Mouse (Mus musculus): ENCODE measurements around the gene Atp1b2. TPM values are rescaled to one million over a fixed set of nuclear protein-coding genes. Genes with fewer than 3 reads are reported as not detected.

Gene Atp1b2
- polyA plus RNA-seq, 1 experiment from 2014 or later: 12.6 TPM

GRCm38 (mm10) chr11:69575220-69575619, 30.5 kb downstream of the Atp1b2 start:
- Histone ChIP-seq H3K4me3 (replicated peaks) (no peak overlapping the region), H3K27ac (no peak overlapping the region), H3K36me3 (replicated peaks) (peaks cover 48% of the 10 kb centered on the region), H3K9ac (no peak overlapping the region), H3K9me3 (no peaks in the 10 kb centered on the region), H3K27me3 (no peaks in the 10 kb centered on the region), H3K4me2 (no peak overlapping the region), H3K4me1 (peaks cover 41% of the 10 kb centered on the region)
- no peak for ATAC-seq (ENCODE audit: low FRiP score)
- WGBS: 73% methylated on average over 3 of the region's 3 CpGs

- H3K9ac ChIP-seq: no peak overlapping the region
- 86% methylated on average over 8 of the region's 8 CpGs for WGBS
- H3K27me3 ChIP-seq: 0 out of 2 replicates have a peak, but pooled peaks cover 12% of the 10 kb centered on the region
- H3K4me3 ChIP-seq (replicated peaks): no peak overlapping the region
- no peaks in the 10 kb centered on the region for H3K9me3 ChIP-seq
- H3K36me3 ChIP-seq (replicated peaks): peaks cover 74% of the 10 kb centered on the region
- H3K27ac ChIP-seq: 0 out of 2 replicates have a peak overlapping the region, but pooled peaks have one; percentile 50
- H3K4me2 ChIP-seq: no peak overlapping the region
- peaks cover 27% of the 10 kb centered on the region for H3K4me1 ChIP-seq
- ATAC-seq (ENCODE audit: low FRiP score): no peak
Measured at GRCm38 (mm10) chr11:69565131-69565530, 40.6 kb downstream of the Atp1b2 start.

GRCm38 (mm10) chr11:69564391-69564790, 41.4 kb downstream of the Atp1b2 start:
- H3K27ac ChIP-seq: peak overlapping the region; percentile 50; the same call in 1 of the 2 replicates
- H3K27me3 ChIP-seq: 0 out of 2 replicates have a peak, but pooled peaks cover 12% of the 10 kb centered on the region
- H3K4me1 ChIP-seq: peaks cover 33% of the 10 kb centered on the region
- 33% methylated on average over 3 of the region's 3 CpGs for WGBS
- peaks cover 67% of the 10 kb centered on the region for H3K36me3 ChIP-seq (replicated peaks)
- no peaks in the 10 kb centered on the region for H3K9me3 ChIP-seq
- no peak overlapping the region for H3K9ac ChIP-seq
- no peak overlapping the region for H3K4me2 ChIP-seq
- no peak for ATAC-seq (ENCODE audit: low FRiP score)
- H3K4me3 ChIP-seq (replicated peaks): no peak overlapping the region

GRCm38 (mm10) chr11:69563373-69563772, 42.4 kb downstream of the Atp1b2 start:
- peaks cover 62% of the 10 kb centered on the region for H3K36me3 ChIP-seq (replicated peaks)
- H3K9ac ChIP-seq: no peak overlapping the region
- H3K27ac ChIP-seq: no peak overlapping the region
- ATAC-seq (ENCODE audit: low FRiP score): no peak
- 0 out of 2 replicates have a peak, but pooled peaks cover 12% of the 10 kb centered on the region for H3K27me3 ChIP-seq
- peaks cover 43% of the 10 kb centered on the region for H3K4me1 ChIP-seq
- no peak overlapping the region for H3K4me3 ChIP-seq (replicated peaks)
- 89% methylated on average over 13 of the region's 13 CpGs for WGBS
- H3K4me2 ChIP-seq: no peak overlapping the region
- H3K9me3 ChIP-seq: no peaks in the 10 kb centered on the region

GRCm38 (mm10) chr11:69560896-69561854, 44.6 kb downstream of the Atp1b2 start:
- peaks cover 65% of the 10 kb centered on the region for H3K4me1 ChIP-seq
- peak overlapping the region; percentile 97 for H3K4me2 ChIP-seq
- ATAC-seq (ENCODE audit: low FRiP score): peak; percentile 59
- peak overlapping the region; percentile 78; the same call in 1 of the 2 replicates for H3K4me3 ChIP-seq (replicated peaks)
- peaks cover 51% of the 10 kb centered on the region for H3K36me3 ChIP-seq (replicated peaks)
- peak overlapping the region; percentile 96 for H3K9ac ChIP-seq
- WGBS: 15% methylated on average over 16 of the region's 16 CpGs
- 0 out of 2 replicates have a peak, but pooled peaks cover 12% of the 10 kb centered on the region for H3K27me3 ChIP-seq
- H3K9me3 ChIP-seq: no peaks in the 10 kb centered on the region
- H3K27ac ChIP-seq: peak overlapping the region; percentile 90

GRCm38 (mm10) chr11:69559851-69560765, 45.6 kb downstream of the Atp1b2 start, which contains the start of gene Efnb3:
TSS of gene Efnb3 (minus strand) at chr11:69560205.
- Histone ChIP-seq H3K36me3 (replicated peaks) (peaks cover 45% of the 10 kb centered on the region), H3K4me3 (replicated peaks) (peak within 1 kb of the TSS; percentile 78), H3K27me3 (0 out of 2 replicates have a peak, but pooled peaks cover 12% of the 10 kb centered on the region), H3K9ac (peak within 1 kb of the TSS; percentile 96), H3K27ac (peak within 1 kb of the TSS; percentile 90), H3K4me2 (peak within 1 kb of the TSS; percentile 97), H3K4me1 (peaks cover 72% of the 10 kb centered on the region), H3K9me3 (no peaks in the 10 kb centered on the region)
- WGBS: 2% methylated on average over 58 of the region's 59 CpGs
- ATAC-seq (ENCODE audit: low FRiP score): peak; percentile 52

GRCm38 (mm10) chr11:69559183-69559582, 46.6 kb downstream of the Atp1b2 start:
- peak overlapping the region; percentile 90 for H3K27ac ChIP-seq
- ATAC-seq (ENCODE audit: low FRiP score): no peak
- H3K9me3 ChIP-seq: no peaks in the 10 kb centered on the region
- 16% methylated on average over 5 of the region's 5 CpGs for WGBS
- peak overlapping the region; percentile 78 for H3K4me3 ChIP-seq (replicated peaks)
- H3K9ac ChIP-seq: peak overlapping the region; percentile 96
- peaks cover 75% of the 10 kb centered on the region for H3K4me1 ChIP-seq
- peak overlapping the region; percentile 97 for H3K4me2 ChIP-seq
- peaks cover 41% of the 10 kb centered on the region for H3K36me3 ChIP-seq (replicated peaks)
- 0 out of 2 replicates have a peak, but pooled peaks cover 12% of the 10 kb centered on the region for H3K27me3 ChIP-seq

GRCm38 (mm10) chr11:69558756-69559155, 47.0 kb downstream of the Atp1b2 start:
- peaks cover 78% of the 10 kb centered on the region for H3K4me1 ChIP-seq
- peaks cover 37% of the 10 kb centered on the region for H3K36me3 ChIP-seq (replicated peaks)
- ATAC-seq (ENCODE audit: low FRiP score): no peak

GRCm38 (mm10) chr11:69557381-69557958, 48.3 kb downstream of the Atp1b2 start:
- Histone ChIP-seq H3K4me1 (peaks cover 91% of the 10 kb centered on the region), H3K9me3 (no peaks in the 10 kb centered on the region), H3K9ac (peak overlapping the region; percentile 48; the same call in 1 of the 2 replicates), H3K4me3 (replicated peaks) (peak overlapping the region; percentile 78), H3K4me2 (peak overlapping the region; percentile 97), H3K36me3 (replicated peaks) (peaks cover 24% of the 10 kb centered on the region), H3K27ac (peak overlapping the region; percentile 76), H3K27me3 (0 out of 2 replicates have a peak, but pooled peaks cover 7% of the 10 kb centered on the region)
- ATAC-seq (ENCODE audit: low FRiP score): 0 out of 2 replicates have a peak, but pooled peaks have one; percentile 18
- WGBS: 11% methylated on average over 14 of the region's 14 CpGs

More at GRCm38 (mm10) chr11:69558756-69559155, 47.0 kb downstream of the Atp1b2 start:
- 60% methylated on average over 6 of the region's 6 CpGs for WGBS
- Histone ChIP-seq H3K9ac (peak overlapping the region; percentile 96), H3K27ac (no peak overlapping the region), H3K9me3 (no peaks in the 10 kb centered on the region), H3K4me3 (replicated peaks) (peak overlapping the region; percentile 78), H3K4me2 (peak overlapping the region; percentile 97), H3K27me3 (0 out of 2 replicates have a peak, but pooled peaks cover 12% of the 10 kb centered on the region)

GRCm38 (mm10) chr11:69554539-69555140, 51.1 kb downstream of the Atp1b2 start:
- H3K9ac ChIP-seq: no peak overlapping the region
- no peak for ATAC-seq (ENCODE audit: low FRiP score)
- no peak overlapping the region for H3K4me2 ChIP-seq
- WGBS: 81% methylated on average over 5 of the region's 5 CpGs
- H3K27ac ChIP-seq: peak overlapping the region; percentile 43
- H3K36me3 ChIP-seq (replicated peaks): peaks cover 14% of the 10 kb centered on the region
- peaks cover 80% of the 10 kb centered on the region for H3K4me1 ChIP-seq
- no peak overlapping the region for H3K4me3 ChIP-seq (replicated peaks)
- H3K9me3 ChIP-seq: no peaks in the 10 kb centered on the region
- H3K27me3 ChIP-seq: no peaks in the 10 kb centered on the region; the same call in 1 of the 2 replicates

- Histone ChIP-seq H3K27me3 (peaks cover 10% of the 10 kb centered on the region; the same call in 1 of the 2 replicates), H3K9me3 (no peaks in the 10 kb centered on the region), H3K4me1 (peaks cover 80% of the 10 kb centered on the region), H3K27ac (peak overlapping the region; percentile 93), H3K4me3 (replicated peaks) (peak overlapping the region; percentile 19; the same call in 1 of the 2 replicates), H3K36me3 (replicated peaks) (peaks cover 14% of the 10 kb centered on the region), H3K9ac (no peak overlapping the region), H3K4me2 (peak overlapping the region; percentile 41)
- WGBS: 0% methylated on average over 2 of the region's 2 CpGs
- ATAC-seq (ENCODE audit: low FRiP score): peak; percentile 20
Measured at GRCm38 (mm10) chr11:69553341-69553721, 52.4 kb downstream of the Atp1b2 start.
